Mouse (Mus musculus): ENCODE measurements at regions not wholly inside any gene's neighbourhood (a gene's known extent, or its start where the extent isn't known, plus 50 kb on each side); places are given as distances from the start of the nearest gene placed in this dataset.
"Not testable (repeated sequence)": the region's sequence is repeated elsewhere in the genome, so short reads cannot be mapped to it uniquely, and the experiment has no call there.

DNA sequence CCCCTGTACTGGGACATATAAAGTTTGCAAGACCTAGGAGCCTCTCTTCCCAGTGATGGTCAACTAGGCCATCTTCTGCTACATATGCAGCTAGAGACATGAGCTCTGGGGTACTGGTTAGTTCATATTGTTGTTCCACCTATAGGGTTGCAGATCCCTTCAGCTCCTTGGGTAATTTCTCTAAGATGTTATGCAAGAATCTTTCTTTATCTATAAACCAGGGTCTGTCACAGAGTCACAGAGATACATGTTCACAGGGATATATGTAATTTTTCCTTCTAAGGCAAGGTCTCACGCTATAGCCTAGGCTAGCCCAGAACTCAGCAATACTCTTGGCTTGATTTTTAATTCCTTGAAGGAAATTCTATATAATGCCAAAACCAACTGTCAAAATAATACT, 56.9 kb downstream of the Zfp36l1 start:
- DNase-seq = not testable (repeated sequence)

DNA sequence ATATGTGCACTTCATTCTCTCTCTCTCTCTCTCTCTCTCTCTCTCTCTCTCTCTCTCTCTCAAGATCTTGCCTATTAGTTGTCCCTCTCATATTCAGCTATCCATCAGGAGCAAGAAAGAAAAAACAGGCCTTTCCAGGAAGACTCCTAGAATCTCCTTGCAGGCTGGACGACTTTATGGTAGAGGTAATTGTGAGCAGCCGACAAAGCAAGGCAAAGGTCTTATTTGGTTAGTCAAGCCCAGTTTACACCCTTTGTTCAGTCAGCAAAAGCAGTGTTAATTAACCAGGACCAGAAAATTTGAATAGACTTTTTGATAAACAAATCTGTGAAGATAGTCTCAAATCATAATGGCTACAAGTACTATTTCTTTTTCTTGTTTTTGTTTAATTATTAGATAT, 57.4 kb downstream of the Zfp36l1 start:
- DNase-seq = no peak

DNA sequence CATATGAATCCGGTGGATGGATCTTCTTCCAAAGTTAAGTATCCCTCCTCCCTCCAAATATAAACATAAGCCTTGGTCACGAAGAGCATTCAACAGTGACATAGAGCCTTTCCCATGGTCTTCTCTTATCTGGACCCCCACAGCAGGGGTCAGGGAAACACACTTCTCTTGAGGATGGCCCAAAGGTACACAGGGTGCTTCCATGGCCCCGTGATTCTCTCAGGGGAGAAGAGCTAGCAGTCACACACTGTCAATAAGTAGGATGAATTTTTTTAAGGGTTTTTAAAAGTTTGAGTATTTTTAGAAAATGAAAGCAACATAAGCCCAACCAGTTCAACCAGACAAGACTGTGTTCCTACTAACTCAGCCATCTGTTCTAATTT, 58.2 kb downstream of the Zfp36l1 start:
- DNase-seq = no peak

DNA sequence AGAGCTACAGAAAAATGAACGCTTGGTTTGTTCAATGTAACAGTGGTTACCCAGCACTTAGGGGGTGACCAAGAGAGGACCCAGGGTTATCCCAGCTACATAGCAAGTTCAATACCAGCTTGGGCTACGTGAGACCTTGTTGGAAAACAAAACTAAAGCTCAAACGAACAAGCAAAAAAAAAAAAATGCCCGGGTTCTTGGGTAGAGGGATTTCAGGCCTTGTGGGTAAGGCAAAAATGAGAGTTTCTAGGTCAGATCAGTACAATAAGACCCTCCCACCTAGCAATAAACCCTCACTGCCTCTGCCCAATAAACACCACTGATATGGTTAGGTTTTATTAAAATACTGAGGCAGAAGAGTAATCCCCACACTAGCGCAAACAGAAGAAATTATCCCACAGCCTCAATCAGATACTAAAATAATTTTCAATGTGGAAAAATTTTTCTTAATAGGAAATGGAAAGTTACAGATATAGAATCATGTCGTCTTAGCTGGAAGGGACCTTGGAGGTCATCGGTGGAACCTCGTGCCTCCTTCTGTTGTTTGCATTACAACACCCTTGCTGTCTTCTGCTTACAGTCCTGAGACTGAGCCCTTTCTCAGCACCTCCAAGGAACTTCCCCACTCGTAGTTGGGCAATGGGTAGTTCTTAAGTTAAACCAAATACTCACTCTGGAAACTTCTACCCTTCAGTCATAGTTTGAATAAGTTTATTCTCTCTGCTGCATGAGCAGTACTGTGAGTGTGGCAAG, 58.7 kb downstream of the Zfp36l1 start:
- DNase-seq = no peak

DNA sequence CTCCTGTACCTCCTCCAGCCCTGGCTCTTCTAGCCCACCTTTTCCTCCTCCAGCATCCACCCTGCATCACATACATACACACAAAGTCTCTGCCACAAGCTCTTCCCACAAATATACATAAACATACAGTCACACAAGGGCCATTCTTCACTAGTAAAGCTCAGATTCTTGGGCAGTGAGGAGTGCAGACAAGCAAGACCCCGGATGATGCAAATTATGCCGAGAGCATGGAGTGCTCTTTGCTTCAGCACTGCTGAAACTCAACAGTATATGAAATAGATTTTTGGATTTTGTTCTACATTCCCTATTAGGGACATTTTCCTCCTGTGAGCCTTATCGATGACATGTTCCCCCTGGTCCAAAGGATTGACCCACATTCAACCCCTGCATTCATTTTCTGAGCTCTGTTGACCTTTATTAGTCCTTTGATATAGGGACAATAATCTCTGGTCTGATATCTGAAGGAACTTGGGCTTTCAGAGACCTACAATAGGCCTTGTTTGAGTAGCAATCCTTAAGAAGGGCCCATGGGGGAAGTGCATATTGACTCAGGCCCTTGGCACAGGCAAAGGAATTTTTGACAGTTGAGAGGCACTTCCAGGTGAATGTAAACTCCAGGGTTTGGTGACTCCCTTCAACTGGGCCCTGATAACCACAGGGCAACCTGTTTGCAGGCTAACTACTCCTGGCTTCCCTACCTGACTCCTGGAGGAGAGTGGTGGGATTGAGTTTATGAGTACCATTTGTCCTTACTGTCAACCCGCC, 64.4 kb downstream of the Zfp36l1 start:
- DNase-seq = no peak

DNA sequence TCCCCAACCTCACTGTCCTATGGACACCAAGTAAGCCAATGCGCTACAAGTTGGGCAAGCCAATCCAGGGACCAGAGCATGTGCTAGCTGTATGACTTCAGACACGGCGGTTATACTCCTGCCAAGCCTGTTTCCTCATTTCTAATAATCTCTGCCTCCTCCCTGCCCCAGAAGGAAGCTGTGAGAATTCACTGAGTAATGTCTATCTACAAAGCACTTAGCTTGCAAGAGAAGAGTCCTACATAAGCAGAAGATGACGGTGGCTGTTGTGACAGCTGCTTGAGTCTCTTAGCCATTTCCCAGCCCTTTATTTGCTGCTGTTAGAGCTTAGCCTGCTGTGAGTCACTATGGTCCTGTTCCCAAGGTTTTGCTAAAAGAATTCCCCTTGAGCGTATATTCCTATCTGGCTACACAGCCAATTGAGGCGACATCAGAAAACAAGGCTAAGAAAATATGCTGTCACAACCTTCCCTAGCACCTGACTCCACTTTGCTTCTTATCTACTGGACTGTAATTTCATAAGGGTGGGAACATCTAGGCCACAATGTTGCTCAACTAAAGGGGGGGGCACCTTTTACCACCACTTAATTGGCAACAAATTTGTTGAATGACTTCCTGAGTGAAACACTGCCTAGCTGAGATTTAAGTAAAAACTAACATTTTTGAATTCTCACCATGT, 66.0 kb downstream of the Zfp36l1 start:
- DNase-seq = no peak

DNA sequence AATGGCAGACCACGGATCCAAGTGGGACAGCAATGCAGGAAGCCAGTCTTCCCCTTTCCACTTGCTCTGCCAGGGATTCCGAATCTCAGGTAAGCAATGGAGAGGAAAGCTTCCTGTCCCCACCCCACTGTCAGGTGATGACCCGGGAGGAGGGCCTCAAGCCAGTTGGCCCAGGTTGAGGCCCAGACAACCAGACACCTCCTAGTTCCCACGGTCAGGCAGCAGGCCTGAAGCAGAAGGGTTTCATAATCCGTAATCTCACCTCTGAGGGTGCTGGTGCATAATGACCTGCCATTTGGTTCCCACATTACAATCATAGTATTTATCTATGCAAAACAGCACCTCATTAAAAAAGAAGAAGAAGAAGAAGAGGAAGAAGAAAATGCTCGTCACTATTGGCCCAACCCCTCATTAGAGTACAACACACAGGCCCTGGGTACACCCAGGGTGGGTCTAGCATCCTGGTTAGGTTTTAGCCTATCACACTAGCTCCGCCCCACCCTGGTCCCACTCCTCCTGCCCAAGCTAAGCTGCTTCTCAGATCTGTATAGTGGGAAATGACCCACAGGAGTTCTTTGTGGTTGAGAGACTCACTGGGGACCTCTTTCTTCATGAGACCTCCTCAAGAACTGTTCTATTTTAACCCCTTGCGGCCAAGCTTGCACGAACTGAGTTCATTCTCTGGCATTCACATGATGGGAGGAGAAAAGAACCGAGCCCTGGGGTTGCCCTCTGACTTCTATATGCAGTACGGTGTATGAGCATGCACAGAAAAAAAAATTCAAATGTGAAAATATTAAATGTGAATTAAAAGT, 71.1 kb downstream of the Zfp36l1 start:
- DNase-seq = no peak

DNA sequence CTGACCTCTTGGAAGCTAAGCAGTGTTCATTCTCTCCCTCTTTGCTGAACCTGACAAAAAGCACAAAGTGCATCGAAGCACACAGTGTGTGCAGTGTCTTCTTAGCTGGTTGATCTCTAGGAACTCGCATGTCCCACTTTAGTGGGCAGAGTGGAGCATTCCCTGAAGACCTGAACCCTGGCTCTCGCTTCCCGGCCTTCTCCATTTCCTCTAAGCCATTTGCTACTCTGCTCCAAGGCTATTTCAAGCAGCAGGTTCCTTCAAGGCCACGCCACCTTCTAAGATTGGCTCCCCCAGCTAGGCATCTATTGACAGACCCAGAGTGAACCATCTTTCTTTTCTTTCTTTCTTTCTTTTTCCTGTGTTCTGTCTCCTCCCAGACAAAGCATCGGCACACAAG, 71.8 kb downstream of the Zfp36l1 start:
- DNase-seq = no peak

DNA sequence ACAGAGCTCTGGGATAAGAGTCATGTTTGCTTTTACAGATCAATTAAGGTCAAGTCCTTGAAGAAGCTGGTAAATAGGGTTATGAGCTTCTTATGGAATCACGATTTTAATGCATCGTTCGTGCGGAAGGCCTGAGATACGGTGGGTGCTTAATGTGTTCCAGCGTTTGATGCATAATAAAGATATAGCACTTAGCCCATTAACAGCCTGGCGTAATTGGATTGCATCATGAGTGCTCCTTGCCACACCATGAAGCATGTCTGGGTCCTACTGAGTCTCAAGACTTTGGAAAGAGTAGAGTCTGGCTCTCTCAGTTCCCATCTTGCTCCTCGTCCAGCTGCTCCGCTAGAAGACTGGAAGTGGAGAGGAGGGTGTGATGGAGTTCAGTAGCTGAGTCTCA, 72.6 kb downstream of the Zfp36l1 start:
- no peak for DNase-seq

DNA sequence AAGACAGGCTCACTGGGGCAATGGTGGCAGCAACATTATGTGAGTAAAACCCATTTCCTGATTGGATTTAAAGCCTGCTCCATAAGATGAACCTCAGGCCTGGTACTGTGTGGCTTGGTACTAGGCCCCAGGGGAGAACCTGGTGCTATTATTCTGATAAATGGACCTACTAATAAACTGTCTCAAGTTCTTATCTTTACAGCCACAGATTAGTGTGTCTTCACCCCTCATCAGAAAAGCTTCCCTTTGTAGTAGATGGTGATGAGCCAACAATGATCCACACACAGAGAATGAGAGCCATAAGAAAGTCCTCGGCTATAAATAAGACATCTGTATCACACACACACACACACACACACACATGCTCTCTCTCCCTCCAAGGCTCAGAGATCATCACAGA, 73.7 kb downstream of the Zfp36l1 start:
- no peak for DNase-seq

DNA sequence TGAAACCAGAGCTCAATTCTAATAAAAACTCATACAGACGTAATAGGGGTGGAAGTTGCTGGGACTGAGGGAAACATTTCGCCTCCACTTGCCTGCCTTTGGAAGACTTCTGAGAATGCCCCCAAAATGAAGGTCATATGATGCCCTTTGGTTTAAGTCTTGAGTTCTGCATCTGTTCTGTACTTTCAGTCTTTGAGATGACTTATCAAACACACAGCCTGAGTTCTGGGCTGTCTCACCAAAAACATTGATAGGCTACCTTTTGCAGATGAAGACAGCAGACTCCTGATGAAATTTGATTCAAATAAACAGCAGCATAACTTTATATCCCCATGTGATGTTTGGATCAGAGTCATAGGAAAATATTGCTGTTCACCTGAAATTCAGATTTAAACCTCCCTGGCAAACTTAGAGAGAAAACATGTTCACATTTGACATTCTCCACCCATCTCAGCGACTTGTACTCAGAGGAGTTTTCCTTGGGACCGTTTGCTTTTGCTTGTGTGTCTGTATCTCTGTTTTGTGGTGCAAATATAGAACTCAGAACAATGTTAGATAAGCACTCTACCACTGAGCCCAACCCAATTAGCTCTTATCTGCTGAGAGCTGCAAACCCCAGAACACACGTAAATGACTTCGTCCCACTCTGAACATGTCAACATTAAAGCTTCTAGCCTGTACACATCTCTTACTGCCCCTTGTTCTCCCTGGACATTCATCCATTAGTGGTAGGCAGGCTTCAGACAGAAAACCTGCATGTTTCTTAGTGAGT, 77.1 kb downstream of the Zfp36l1 start:
- DNase-seq = no peak

DNA sequence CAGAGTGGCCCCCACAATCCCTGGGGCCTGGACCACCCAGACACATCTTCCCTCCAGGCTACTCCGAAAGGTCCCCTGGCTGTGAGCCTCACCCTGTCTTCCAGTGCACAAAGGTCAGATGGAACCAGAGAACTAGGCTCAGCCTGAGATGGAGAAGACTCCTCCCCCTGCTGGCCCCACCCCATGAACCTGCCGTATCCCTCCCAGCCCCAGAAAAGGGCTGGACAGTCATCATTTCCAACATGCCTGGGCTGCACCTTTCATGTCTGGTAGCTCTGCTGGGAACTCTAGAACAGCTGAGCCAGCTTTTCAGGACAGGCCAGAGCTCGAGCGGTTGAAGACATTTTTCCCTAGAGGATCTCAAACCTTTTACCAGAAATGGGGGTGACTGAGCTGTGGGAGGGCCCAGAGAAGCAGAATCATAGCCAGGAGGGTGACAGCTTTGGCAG, 77.8 kb downstream of the Zfp36l1 start:
- no peak for DNase-seq

DNA sequence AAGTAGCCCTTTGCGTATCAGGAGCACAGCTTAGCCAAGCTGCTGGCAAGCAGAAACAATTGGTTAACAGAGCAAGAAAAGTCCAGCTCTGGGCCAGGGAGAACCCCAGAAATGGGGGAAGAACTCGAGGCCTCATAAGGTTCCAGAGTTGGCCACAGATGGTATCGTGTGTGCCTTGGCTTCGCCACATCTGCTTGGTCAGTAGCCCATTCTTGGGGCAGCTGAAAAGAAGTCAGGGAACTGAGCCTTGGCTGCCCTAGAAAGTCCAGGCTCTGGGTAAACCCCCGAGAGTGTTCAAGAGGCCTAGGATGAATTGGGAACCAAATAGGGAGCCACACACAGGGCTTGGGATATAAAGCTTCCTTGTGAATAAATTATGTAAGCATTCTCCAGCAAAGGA, 78.7 kb downstream of the Zfp36l1 start:
- DNase-seq = no peak

DNA sequence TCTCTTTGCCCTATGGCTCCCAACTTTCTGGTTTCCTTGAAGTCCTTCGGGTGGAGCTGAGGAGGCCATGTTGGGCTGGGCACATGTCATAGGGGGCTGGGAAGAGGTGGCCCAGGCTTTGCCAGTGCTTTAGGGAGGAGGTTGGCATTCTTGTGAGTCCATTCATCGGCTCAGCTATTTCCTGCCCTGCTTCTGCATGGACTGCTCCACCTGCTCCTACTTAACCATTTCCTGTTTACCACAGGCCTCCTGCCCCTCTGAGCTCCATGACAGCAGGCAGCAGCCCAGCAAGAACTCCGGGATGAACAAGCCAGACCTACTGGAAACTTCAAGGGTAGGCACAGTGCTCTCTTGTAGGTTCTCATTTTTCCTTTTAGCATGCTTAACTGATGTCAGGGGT, 80.3 kb downstream of the Zfp36l1 start:
- no peak for DNase-seq

DNA sequence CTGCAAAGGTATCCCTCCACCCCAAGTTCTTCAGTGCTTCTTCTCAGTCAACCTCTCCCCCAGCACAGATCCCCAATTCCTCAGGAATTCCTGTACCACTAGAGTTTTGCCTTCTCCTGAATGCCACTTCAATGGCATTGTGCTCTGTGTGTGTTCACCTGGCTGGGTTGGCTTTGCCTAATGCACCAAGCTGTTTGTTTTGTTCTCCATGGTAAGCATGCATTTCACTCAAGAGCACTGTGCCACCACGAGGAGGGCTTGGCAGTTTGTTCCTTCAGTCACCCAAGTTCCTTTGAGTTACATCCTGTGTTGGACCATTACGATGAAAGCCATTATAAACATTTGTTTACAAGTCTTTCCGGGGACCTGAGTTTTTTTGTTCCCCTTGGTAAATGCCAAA, 84.5 kb downstream of the Zfp36l1 start:
- DNase-seq = no peak

DNA sequence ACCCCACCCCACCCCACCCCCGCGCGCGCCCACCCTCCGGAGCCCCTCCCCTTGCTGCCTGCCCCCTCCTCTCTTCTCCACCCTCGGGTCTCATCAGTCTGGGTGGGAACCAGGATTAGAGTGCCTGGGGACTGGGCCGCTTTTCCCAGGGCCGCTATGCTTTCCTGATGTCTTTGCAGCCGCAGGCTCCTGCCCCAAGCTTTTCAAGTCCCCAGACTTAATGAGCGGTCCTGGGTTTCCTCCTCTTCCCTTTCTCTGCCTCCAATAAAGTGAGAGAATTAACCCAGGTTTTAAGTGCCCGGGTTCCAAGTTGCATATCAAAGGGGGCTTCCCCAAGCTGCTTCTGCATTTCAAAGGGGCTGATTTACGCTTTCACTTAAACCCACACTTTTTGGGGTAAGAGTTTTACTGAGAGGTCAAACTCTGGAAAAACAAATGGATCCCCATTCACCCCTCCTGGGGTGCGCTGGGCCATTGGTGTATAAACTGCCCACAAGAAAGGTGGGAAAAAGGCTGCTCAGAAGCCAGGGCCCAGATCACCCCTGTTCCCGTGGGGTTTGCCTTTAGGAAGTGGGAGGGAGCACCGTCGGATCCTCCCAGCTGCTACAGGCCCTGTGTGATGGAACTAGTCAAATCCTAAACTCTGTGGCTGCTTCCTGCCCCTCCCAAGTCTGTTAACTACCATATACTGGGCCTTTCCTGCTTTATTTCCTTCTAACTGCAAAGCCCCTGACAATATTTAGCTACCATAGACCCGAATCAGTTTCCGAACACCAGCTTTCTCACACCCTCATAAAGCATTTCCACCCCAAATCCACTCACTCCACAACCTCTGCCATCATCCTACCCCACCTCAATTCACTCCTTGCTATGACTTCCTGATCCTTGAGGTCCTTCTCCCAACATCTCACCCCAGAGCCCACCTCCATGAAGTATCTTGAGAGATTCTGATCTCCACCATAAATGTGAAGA, 89.4 kb downstream of the Zfp36l1 start:
- no peak for DNase-seq

DNA sequence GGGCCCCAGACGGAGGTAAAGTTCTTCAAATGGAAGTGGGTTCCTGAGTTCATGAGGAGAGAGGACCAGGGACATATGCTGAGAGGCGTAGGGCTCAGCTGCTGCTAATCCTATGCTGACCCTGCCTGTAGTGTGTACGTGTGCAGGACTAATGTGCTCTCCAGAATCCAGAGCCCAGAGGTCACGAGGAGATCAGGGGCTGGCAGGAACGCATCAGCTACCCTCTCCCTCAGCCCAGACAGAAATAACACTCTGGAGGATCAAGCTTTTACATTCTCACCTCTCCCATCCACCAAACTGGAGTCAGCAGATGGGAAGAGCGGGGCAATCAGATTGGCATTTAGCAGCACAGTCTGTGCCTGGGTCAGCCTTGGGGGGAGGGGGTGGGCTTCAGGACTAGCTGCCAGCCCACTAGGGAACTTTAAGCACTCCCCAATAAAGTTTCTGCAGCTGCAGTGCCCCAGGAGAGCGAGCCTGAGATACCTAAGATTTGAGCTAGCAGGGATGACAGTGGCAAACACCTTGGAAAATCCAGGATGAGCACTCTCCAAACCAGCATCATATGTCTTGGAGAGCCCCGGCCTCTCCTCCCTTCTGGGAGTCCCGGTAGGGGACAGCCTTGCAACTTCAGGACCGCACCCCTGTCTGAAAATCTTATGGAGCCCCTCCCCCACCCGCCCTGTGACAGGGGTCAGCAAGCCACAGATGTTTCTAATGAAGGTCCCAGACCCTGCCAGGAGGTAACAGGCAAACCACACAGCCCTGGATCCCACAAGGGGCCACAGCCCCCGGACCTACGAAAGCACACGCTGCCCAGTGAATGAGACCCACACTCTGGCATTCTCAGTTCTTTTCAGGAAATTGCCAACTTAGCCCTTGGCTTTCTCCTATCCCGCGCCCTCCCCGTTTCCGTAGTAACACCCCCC, 90.4 kb downstream of the Zfp36l1 start:
- no peak for DNase-seq

DNA sequence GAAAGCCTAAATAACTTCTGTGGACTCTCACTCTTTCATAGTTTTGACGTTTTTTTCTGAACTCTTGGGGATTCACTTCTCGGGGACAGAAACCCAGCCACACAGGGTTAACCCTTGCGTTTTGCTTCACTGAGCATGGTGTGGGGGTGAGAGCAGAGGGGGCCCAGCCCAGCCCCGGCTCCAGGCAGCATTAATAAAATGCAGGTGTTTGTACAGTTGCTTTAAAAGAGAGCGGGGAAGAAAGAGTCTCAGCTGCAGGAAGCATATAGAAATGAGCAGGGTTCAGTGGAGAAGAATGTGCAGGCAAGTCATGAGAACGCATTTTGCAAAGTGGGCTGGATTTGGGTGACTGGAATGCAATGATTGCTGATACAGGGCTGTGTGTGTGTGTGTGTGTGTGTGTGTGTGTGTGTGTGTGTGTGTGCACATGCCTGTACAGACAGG, 91.8 kb downstream of the Zfp36l1 start:
- DNase-seq = no peak

DNA sequence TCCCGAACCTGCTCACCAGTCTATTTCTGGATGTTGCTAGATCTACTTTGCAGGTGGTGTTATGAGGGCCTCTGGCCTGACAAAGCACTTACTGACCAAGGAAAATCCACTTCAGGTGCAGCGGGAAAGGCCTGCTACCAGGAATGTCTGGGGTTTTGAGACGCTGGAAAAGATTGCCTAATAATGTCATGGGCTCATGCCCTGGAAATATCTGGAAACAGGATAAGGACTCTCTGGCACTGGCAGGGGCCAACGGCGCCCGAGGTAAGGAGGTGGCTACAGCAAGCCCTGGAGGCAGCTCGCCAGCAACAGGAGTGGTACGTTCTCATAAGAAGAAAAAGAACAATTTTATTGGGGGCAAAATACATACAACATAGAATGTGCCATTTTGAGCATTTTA, 94.7 kb downstream of the Zfp36l1 start:
- no peak for DNase-seq

Measured in thymus, postnatal 36 days (tissue).